Mouse (Mus musculus) G1E (cell line): Measurements from ENCODE around the gene Tmem132b.

Experiments used
- CTCF ChIP-seq: IDR thresholded peaks from 2 replicates; pipeline ENCODE4 v1.5.1; 2012; ENCODE audit warnings: low read depth, low read length, inconsistent platforms, mixed read lengths
- GATA1 ChIP-seq: IDR thresholded peaks from 2 replicates; pipeline ENCODE4 v1.6.1; 2012; ENCODE audit warnings: borderline replicate concordance, low read length, inconsistent platforms, mixed read lengths
- TAL1 ChIP-seq: conservative IDR thresholded peaks from 2 replicates; pipeline ENCODE4 v1.6.1; 2012; ENCODE audit warnings: low read depth, low read length, inconsistent platforms, mixed read lengths

DNA sequence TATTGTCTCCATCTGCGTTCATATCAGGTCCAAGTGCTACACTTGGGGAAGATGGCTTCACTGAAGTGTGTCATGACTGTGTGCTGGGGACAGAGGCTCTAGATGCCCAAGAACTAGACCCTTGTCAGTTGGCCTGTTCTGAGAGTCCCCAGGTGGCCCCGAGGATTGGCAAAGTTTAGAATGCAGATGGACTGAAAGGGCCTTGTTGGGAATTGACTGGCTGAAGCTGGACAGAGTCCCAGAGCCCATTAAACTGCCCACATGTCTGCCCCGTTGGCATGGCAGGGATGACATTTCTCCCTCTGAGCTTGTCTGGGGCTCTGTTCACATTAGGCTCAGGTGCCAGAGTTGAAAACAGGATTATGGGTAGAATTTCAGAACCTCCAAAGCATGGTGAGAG is 167.8 kb downstream of the Tmem132b start:
- TF ChIP-seq TAL1 (no peak), CTCF (no peak), GATA1 (no peak)
